Comparison of ENCODE assay signal across 9 mouse cellular contexts in the genomic region with DNA sequence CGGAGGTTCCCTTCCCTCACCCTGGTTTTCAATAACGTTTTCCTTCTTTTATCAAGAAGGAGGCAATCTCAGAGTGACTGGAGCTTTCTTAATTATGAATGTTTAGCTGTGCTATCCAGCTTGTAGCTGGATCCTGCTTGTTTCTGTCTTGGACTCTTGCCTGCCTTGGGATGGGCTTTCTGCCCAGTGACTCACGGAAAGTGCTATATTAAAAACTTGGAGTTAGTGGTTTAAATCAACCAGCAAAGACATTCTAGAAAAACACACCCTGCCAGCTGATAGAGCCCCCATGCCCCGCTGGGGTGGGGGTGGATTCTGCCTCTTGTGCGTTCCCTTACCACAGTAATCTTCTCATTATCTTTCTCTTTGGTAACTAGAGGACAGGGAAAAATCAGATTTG.
A peak's percentile ranks its signal among the peaks of the same experiment; 100 is the strongest.
DNase-seq lines count a peak whose midpoint lies in the region; ATAC-seq and TF ChIP-seq lines count a peak whose summit lies in the region.
"Had no signal": no experiment of that assay in that cellular context is flagged by ENCODE, and none has a peak within 500 bp of the region (broad histone marks: within the 10 kb centered on the region; RNA-seq: fewer than 3 reads in every experiment).

No protein-coding gene starts in this region.

- H3K9ac ChIP-seq in heart, embryonic 11.5 days (ENCODE audit: low read depth, low read length): no peak overlapping the region
- H3K9ac ChIP-seq: neural tube, embryonic 13.5 days had no signal

- H3K4me3 ChIP-seq in heart, embryonic 11.5 days (ENCODE audit: low read depth, low read length): no peak overlapping the region
- H3K4me3 ChIP-seq in embryonic fibroblast, embryonic 13.5 days (ENCODE audit: insufficient read depth, low read length): no peak overlapping the region
- H3K4me3 ChIP-seq in left cerebral cortex, adult 2 months: no peak overlapping the region
- H3K4me3 ChIP-seq: neural tube, embryonic 13.5 days had no signal

- H3K4me2 ChIP-seq in heart, embryonic 11.5 days: no peak overlapping the region
- H3K4me2 ChIP-seq: neural tube, embryonic 13.5 days had no signal

- H3K27ac ChIP-seq in heart, embryonic 11.5 days (ENCODE audit: low read depth, low read length): no peak overlapping the region
- H3K27ac ChIP-seq in embryonic fibroblast, embryonic 13.5 days (ENCODE audit: insufficient read depth, low read length): 0 out of 2 replicates have a peak overlapping the region, but pooled peaks have one; percentile 13
- H3K27ac ChIP-seq in left cerebral cortex, adult 2 months: no peak overlapping the region
- H3K27ac ChIP-seq: neural tube, embryonic 13.5 days had no signal

- WGBS in heart, embryonic 11.5 days (ENCODE audit: insufficient replicate concordance): 32% methylated on average over 5 of the region's 5 CpGs

- H3K4me1 ChIP-seq in heart, embryonic 11.5 days (ENCODE audit: control insufficient read depth, insufficient read depth, low read length): peaks cover 24% of the 10 kb centered on the region
- peaks cover 25% of the 10 kb centered on the region for H3K4me1 ChIP-seq in embryonic fibroblast, embryonic 13.5 days (ENCODE audit: control insufficient read depth, insufficient read depth, low read length)

- TF ChIP-seq CTCF in embryonic fibroblast, embryonic 13.5 days (IDR thresholded peaks at IDR 0.05; ENCODE audit: borderline replicate concordance, insufficient read depth, low read length): no peak
- no peak for TF ChIP-seq CTCF in left cerebral cortex, adult 2 months (IDR thresholded peaks at IDR 0.05)

- no peak for ATAC-seq in heart, embryonic 11.5 days (replicated peaks; ENCODE audit: insufficient number of reproducible peaks, low FRiP score, low TSS enrichment)
- ATAC-seq in erythroid progenitor cell, adult 5-6 weeks (replicated peaks; ENCODE audit: low FRiP score, poor library complexity, severe bottlenecking): no peak
- ATAC-seq in megakaryocyte progenitor cell, adult 5-6 weeks (replicated peaks; ENCODE audit: poor library complexity): no peak

- DNase-seq in heart, adult 11 months: peak; percentile 97
- DNase-seq in heart, postnatal 10 days: peak; percentile 93
- DNase-seq in left cerebral cortex, adult 2 months (ENCODE audit: extremely low spot score in 1 of 2, low spot score in 2 of 2): peak; percentile 62 to 87
- DNase-seq in right cerebral cortex, postnatal 14 days: peak; percentile 83

- H3K27me3 ChIP-seq in heart, embryonic 11.5 days (ENCODE audit: control insufficient read depth, insufficient read depth, low read length): no peaks in the 10 kb centered on the region
- H3K27me3 ChIP-seq: neural tube, embryonic 13.5 days had no signal

- H3K9me3 ChIP-seq in heart, embryonic 11.5 days (replicated peaks; ENCODE audit: control insufficient read depth, low read length): no peaks in the 10 kb centered on the region
- H3K9me3 ChIP-seq: neural tube, embryonic 13.5 days had no signal

- no peak for TF ChIP-seq POLR2A in embryonic fibroblast, embryonic 13.5 days (IDR thresholded peaks at IDR 0.05; ENCODE audit: low read depth, low read length)

- H3K36me3 ChIP-seq in heart, embryonic 11.5 days (ENCODE audit: control insufficient read depth, insufficient read depth, low read length): no peaks in the 10 kb centered on the region
- H3K36me3 ChIP-seq: neural tube, embryonic 13.5 days had no signal

- intact Hi-C loops in heart, postnatal 10 days (cut with DNase I): loop anchor here (2.0 kb wide), 1 partner anchor 65 kb away; no protein-coding TSS in a partner anchor
- intact Hi-C loops in left cerebral cortex, adult 2 months (cut with DNase I): no loop called here
